Mouse (Mus musculus) ES-Bruce4 (cell line): ENCODE measurements around the gene Sdsl. TPM values are rescaled to one million over a fixed set of nuclear protein-coding genes. Genes with fewer than 3 reads are reported as not detected.

Experiments
- H3K27ac ChIP-seq: 2 replicates; pipeline ENCODE4 v1.5.1; 2012; ENCODE audit warnings: low read length, inconsistent platforms; ENCODE audit not compliant: insufficient read depth
- H3K27me3 ChIP-seq: 2 replicates; pipeline ENCODE4 v1.6.1; 2012; ENCODE audit warnings: mild to moderate bottlenecking, low read length, inconsistent platforms; ENCODE audit not compliant: control insufficient read depth, poor library complexity, insufficient read depth, severe bottlenecking
- H3K36me3 ChIP-seq: 2 replicates; pipeline ENCODE4 v1.6.1; 2012; ENCODE audit warnings: inconsistent platforms, mild to moderate bottlenecking, low read length, moderate library complexity; ENCODE audit not compliant: control insufficient read depth, poor library complexity, insufficient read depth, severe bottlenecking
- H3K4me1 ChIP-seq: one replicate; pipeline ENCODE4 v1.8.1; 2011; ENCODE audit warnings: low read length; ENCODE audit not compliant: control insufficient read depth, insufficient read depth
- H3K4me3 ChIP-seq: 2 replicates; pipeline ENCODE4 v1.5.1; 2011; ENCODE audit warnings: low read depth, mild to moderate bottlenecking, low read length
- H3K9ac ChIP-seq: 2 replicates; pipeline ENCODE4 v1.6.1; 2012; ENCODE audit warnings: low read depth, mild to moderate bottlenecking, inconsistent platforms; ENCODE audit not compliant: poor library complexity, severe bottlenecking
- H3K9me3 ChIP-seq: replicated peaks from 2 replicates; pipeline ENCODE4 v1.6.1; 2012; ENCODE audit warnings: mild to moderate bottlenecking, low read length, inconsistent platforms; ENCODE audit not compliant: control insufficient read depth, poor library complexity, insufficient read depth, severe bottlenecking
- CTCF ChIP-seq: IDR thresholded peaks from one replicate; pipeline ENCODE4 v1.8.1; 2011; ENCODE audit warnings: low read depth, low read length
- EP300 ChIP-seq: IDR thresholded peaks from 2 replicates; pipeline ENCODE4 v1.6.1; 2011; ENCODE audit warnings: low read depth, low read length; ENCODE audit not compliant: insufficient read depth
- POLR2A ChIP-seq: IDR thresholded peaks from one replicate; pipeline ENCODE4 v1.8.1; 2011; ENCODE audit warnings: low read length; ENCODE audit not compliant: insufficient read depth
- polyA plus RNA-seq: library from polyadenylated mRNA; stranded (reverse); fragments of >200 nt; gene quantifications from 2 replicates; pipeline ENCODE4 v1.2.4, GENCODE M21; 2011; ENCODE audit warnings: low read depth; ENCODE audit not compliant: missing spikeins, insufficient read depth, insufficient read length

Sdsl gene
- polyA plus RNA-seq, 1 experiment: not detected

- Histone ChIP-seq H3K27ac (no peak overlapping the region), H3K9me3 (no peaks in the 10 kb centered on the region), H3K36me3 (no peaks in the 10 kb centered on the region), H3K9ac (peak overlapping the region; percentile 32), H3K4me3 (peak overlapping the region; percentile 29; the same call in 1 of the 2 replicates), H3K27me3 (peaks cover 27% of the 10 kb centered on the region), H3K4me1 (peaks cover 1% of the 10 kb centered on the region)
- TF ChIP-seq EP300 (no peak), POLR2A (no peak), CTCF (no peak)
Observed at GRCm38 (mm10) chr5:120439887-120440670, 32.5 kb downstream of the Sdsl start.

- peaks cover 29% of the 10 kb centered on the region for H3K27me3 ChIP-seq
- peaks cover 1% of the 10 kb centered on the region for H3K4me1 ChIP-seq
- TF ChIP-seq POLR2A: no peak
- TF ChIP-seq EP300: no peak
- no peak for TF ChIP-seq CTCF
- H3K4me3 ChIP-seq: no peak overlapping the region
- no peak overlapping the region for H3K27ac ChIP-seq
- H3K36me3 ChIP-seq: no peaks in the 10 kb centered on the region
- H3K9me3 ChIP-seq: no peaks in the 10 kb centered on the region
- H3K9ac ChIP-seq: no peak overlapping the region
Observed at GRCm38 (mm10) chr5:120438991-120439710, 33.5 kb downstream of the Sdsl start.

DNA sequence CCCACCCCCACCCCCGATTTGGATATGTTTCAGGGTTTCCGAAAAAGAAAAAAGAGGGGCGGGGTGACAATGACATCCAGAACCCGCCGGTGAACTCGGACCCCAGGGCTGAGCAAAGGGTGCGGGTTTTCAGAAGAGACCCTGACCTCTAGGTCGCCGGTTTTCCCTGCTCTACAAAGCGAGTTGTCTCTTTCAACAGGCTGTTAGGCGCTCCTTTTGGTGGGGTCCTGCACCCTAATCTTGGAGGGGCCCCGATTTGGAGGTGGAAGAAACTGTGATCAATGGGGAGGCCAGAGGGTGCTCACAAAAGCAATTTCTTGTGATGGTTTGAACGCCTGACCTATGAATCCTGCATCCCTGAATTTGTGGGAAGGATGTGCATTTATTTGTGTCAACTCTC lies 34.1 kb downstream of the Sdsl start:
- Histone ChIP-seq H3K4me3 (no peak overlapping the region), H3K27ac (no peak overlapping the region)

DNA sequence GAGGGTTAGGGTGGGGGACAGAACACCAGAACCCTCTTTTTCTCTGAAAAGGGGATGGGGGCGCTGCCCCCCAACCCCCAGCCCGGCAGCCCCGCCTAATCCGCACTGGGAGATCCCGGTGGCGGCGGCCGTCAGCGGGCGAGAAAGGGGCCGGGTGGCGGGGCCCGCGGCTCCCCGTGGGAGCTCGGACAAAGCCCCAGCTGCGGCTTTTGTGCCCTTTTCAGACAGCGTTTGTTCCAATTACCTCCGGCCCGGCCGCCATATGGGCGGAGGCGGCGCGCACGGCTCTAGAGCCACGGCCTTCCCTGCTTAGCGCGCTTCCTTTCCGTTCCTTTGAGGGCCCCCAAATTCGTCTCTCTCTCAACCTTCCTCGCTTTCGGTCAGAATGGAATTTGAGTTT lies 34.6 kb downstream of the Sdsl start:
- Histone ChIP-seq H3K4me3 (no peak overlapping the region), H3K9me3 (no peaks in the 10 kb centered on the region), H3K36me3 (no peaks in the 10 kb centered on the region), H3K9ac (no peak overlapping the region), H3K27me3 (peaks cover 37% of the 10 kb centered on the region), H3K27ac (no peak overlapping the region), H3K4me1 (peaks cover 1% of the 10 kb centered on the region)
- TF ChIP-seq EP300 (no peak), POLR2A (no peak), CTCF (no peak)

More for the DNA sequence above, 34.1 kb downstream of the Sdsl start:
- no peaks in the 10 kb centered on the region for H3K36me3 ChIP-seq
- H3K4me1 ChIP-seq: peaks cover 1% of the 10 kb centered on the region
- no peaks in the 10 kb centered on the region for H3K9me3 ChIP-seq
- peaks cover 34% of the 10 kb centered on the region for H3K27me3 ChIP-seq
- H3K9ac ChIP-seq: no peak overlapping the region
- TF ChIP-seq CTCF (no peak), POLR2A (no peak), EP300 (no peak)

DNA sequence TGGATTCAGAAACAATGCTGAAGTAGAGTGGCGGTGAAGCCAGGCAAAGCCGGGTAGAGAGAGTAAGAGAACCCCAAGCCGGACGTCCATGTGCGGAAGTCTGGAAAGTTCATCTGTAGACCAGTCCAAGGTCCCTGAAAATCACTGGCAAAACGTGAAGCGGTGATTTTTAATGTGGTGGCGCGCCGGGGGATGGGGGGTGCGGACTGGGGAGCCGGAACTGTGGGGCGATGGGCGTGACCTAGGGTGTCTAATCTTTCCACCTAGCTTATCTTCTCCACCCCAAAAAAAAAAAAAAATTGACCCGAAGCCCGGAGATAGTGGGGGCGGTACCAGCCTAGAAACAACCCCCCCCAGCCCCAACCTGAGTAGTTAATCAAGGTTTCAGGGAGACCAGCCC lies 35.1 kb downstream of the Sdsl start:
- Histone ChIP-seq H3K9me3 (no peaks in the 10 kb centered on the region), H3K4me3 (no peak overlapping the region), H3K9ac (no peak overlapping the region), H3K27me3 (peaks cover 41% of the 10 kb centered on the region), H3K4me1 (peaks cover 1% of the 10 kb centered on the region), H3K27ac (no peak overlapping the region), H3K36me3 (no peaks in the 10 kb centered on the region)
- TF ChIP-seq POLR2A (no peak), CTCF (no peak), EP300 (no peak)

GRCm38 (mm10) chr5:120436885-120437495 lies 35.6 kb downstream of the Sdsl start:
- H3K27me3 ChIP-seq: peaks cover 47% of the 10 kb centered on the region
- no peaks in the 10 kb centered on the region for H3K36me3 ChIP-seq
- H3K4me1 ChIP-seq: peaks cover 1% of the 10 kb centered on the region
- H3K27ac ChIP-seq: no peak overlapping the region
- no peak overlapping the region for H3K9ac ChIP-seq
- no peak for TF ChIP-seq POLR2A
- TF ChIP-seq EP300: no peak
- peak overlapping the region; percentile 12 for H3K4me3 ChIP-seq
- H3K9me3 ChIP-seq: no peaks in the 10 kb centered on the region
